Mouse (Mus musculus) olfactory bulb, adult 2 months (tissue): ENCODE results near the gene Ccdc15.

Experiments used
- CTCF ChIP-seq: fragments of 200-500 bp; IDR thresholded peaks from 2 replicates; pipeline ENCODE4 v1.5.1; 2012; ENCODE audit warnings: low read depth, mild to moderate bottlenecking, low read length, moderate library complexity; ENCODE audit not compliant: insufficient read depth
- POLR2A ChIP-seq: fragments of 200-500 bp; IDR thresholded peaks from 2 replicates; pipeline ENCODE4 v1.6.1; 2012; ENCODE audit warnings: mild to moderate bottlenecking, low read depth, low read length, moderate library complexity; ENCODE audit not compliant: insufficient read depth

GRCm38 (mm10) chr9:37229880-37230325 lies 118.3 kb downstream of the Ccdc15 start:
- TF ChIP-seq CTCF (no peak), POLR2A (no peak)
